Mouse (Mus musculus): ENCODE results near the gene Trpm1.

- no peak for TF ChIP-seq CTCF (IDR thresholded peaks at IDR 0.05; ENCODE audit: low read depth, low read length)
- no peak for TF ChIP-seq POLR2A (IDR thresholded peaks at IDR 0.05; ENCODE audit: borderline replicate concordance, low read depth, low read length)
Observed at GRCm38 (mm10) chr7:64242424-64242823, 88.8 kb downstream of the Trpm1 start.

All from bone marrow macrophage, adult 2 months (primary cell).